Mouse (Mus musculus) liver, postnatal 0 days (tissue): ENCODE data around the gene Chrna1. TPM values are rescaled to one million over a fixed set of nuclear protein-coding genes. Genes with fewer than 3 reads are reported as not detected.

Experiments
- ATAC-seq: fragments of 200-750 bp; cut with Nextera tagmentation; 2 replicates; pipeline ENCODE4 v1.8.0; 2017; ENCODE audit warnings: mild to moderate bottlenecking, moderate library complexity
- DNase-seq: peaks from one replicate; pipeline ENCODE4 v3.0.0-alpha.2; 2016
- H3K27ac ChIP-seq: fragments of 300-500 bp; sonication (generic); 2 replicates; pipeline ENCODE4 v1.5.1; 2014; ENCODE audit warnings: antibody characterized with exemption, moderate library complexity, mild to moderate bottlenecking, low read depth
- H3K27me3 ChIP-seq: fragments of 300-500 bp; sonication (generic); 2 replicates; pipeline ENCODE4 v1.6.1; 2014; ENCODE audit warnings: low read length, control low read depth, mixed read lengths; ENCODE audit not compliant: insufficient read depth
- H3K36me3 ChIP-seq: fragments of 300-500 bp; sonication (generic); replicated peaks from 2 replicates; pipeline ENCODE4 v1.6.1; 2014; ENCODE audit warnings: mild to moderate bottlenecking, control low read depth, low read length, moderate library complexity, mixed read lengths; ENCODE audit not compliant: insufficient read depth
- H3K4me1 ChIP-seq: fragments of 300-500 bp; sonication (generic); 2 replicates; pipeline ENCODE4 v1.6.1; 2014; ENCODE audit warnings: antibody characterized with exemption, mild to moderate bottlenecking, control low read depth; ENCODE audit not compliant: insufficient read depth
- H3K4me2 ChIP-seq: fragments of 300-500 bp; sonication (generic); 2 replicates; pipeline ENCODE4 v1.6.1; 2014; ENCODE audit warnings: low read depth, mild to moderate bottlenecking, low read length, moderate library complexity, mixed read lengths
- H3K4me3 ChIP-seq: fragments of 300-500 bp; sonication (generic); 2 replicates; pipeline ENCODE4 v1.5.1; 2014; ENCODE audit warnings: low read depth, low read length
- H3K9ac ChIP-seq: fragments of 300-500 bp; sonication (generic); replicated peaks from 2 replicates; pipeline ENCODE4 v1.6.1; 2014; ENCODE audit warnings: mild to moderate bottlenecking, moderate library complexity
- H3K9me3 ChIP-seq: fragments of 300-500 bp; sonication (generic); 2 replicates; pipeline ENCODE4 v1.6.1; 2016; ENCODE audit warnings: mild to moderate bottlenecking, control low read depth, low read length, mixed read lengths
- CTCF ChIP-seq: sonication (generic); IDR thresholded peaks from 2 replicates; pipeline ENCODE4 v1.5.1; 2016; ENCODE audit warnings: antibody characterized with exemption, low read depth
- EP300 ChIP-seq: IDR thresholded peaks from 2 replicates; pipeline ENCODE4 v1.6.1; 2016; ENCODE audit warnings: antibody characterized with exemption, low read depth, mild to moderate bottlenecking
- WGBS: fragments of 180-500 bp; shearing (Covaris S2); extraction: QIAGEN DNeasy Blood & Tissue Kit; methylation state at CpG from one replicate; pipeline ENCODE4 v1.1.7; 2014; ENCODE audit not compliant: insufficient replicate concordance; 5-methylcytosine and 5-hydroxymethylcytosine counted together
- polyA plus RNA-seq: library from polyadenylated mRNA; unstranded; fragments of >200 nt; fragmentation: Nextera tagmentation; extraction: Ambion mirVana; gene quantifications from 2 replicates; pipeline ENCODE4 v1.2.1, GENCODE M21; 2015

Chrna1 gene
- 0.06 and 0.18 TPM in 2 replicates for polyA plus RNA-seq

- Histone ChIP-seq H3K27ac (no peak within 1 kb of the TSS), H3K27me3 (no peaks in the 10 kb centered on the region), H3K4me3 (no peak within 1 kb of the TSS), H3K9me3 (no peaks in the 10 kb centered on the region), H3K4me1 (no peaks in the 10 kb centered on the region), H3K4me2 (no peak within 1 kb of the TSS), H3K36me3 (no peaks in the 10 kb centered on the region), H3K9ac (no peak within 1 kb of the TSS)
- 85% methylated on average over 9 of the region's 9 CpGs for WGBS
- ATAC-seq (no peak), DNase-seq (no peak)
- TF ChIP-seq CTCF (no peak), EP300 (no peak)
These were observed at the start of gene Chrna1 for GRCm38 (mm10) chr2:73580166-73580565. TSS of gene Chrna1 (minus strand) at chr2:73580338.

DNA sequence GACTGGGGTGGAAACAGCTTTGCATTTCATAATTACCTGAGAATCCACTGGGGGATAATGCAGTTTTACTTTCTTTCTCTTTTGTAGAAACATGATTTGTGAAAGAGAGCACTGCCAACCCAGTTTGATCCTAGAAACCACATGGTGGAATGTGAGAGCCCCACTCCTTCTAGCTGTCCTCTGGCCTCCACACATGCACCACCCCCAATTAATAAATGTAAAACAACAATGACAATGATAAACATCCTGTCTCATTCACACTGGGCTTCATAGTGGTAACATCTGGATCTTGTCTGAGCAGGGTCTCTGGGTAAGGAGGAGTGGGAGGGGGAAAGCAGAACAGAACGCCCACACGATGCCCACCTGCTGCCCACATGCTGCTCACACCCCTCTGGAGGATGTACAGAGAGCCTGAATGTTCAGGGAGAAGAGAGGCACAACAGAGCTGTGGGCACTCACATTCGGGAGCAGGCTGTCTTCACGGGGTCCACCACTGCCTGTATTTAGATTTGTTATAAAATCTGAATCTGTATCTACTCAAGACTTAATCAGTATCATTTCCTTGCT is 38.4 kb upstream of the Chrna1 start:
- H3K4me3 ChIP-seq = no peak overlapping the region
- no peak for ATAC-seq
- no peaks in the 10 kb centered on the region for H3K9me3 ChIP-seq
- H3K9ac ChIP-seq = no peak overlapping the region
- TF ChIP-seq EP300 (no peak), CTCF (no peak)
- DNase-seq = no peak
- H3K27ac ChIP-seq = no peak overlapping the region
- no peaks in the 10 kb centered on the region for H3K36me3 ChIP-seq
- no peaks in the 10 kb centered on the region for H3K27me3 ChIP-seq
- H3K4me2 ChIP-seq = no peak overlapping the region
- no peaks in the 10 kb centered on the region for H3K4me1 ChIP-seq
- WGBS = 85% methylated on average over 4 of the region's 4 CpGs

GRCm38 (mm10) chr2:73616434-73617057 is 36.4 kb upstream of the Chrna1 start:
- ATAC-seq (peak; percentile 79), DNase-seq (peak; percentile 26)
- no peaks in the 10 kb centered on the region for H3K36me3 ChIP-seq
- TF ChIP-seq EP300 (no peak), CTCF (no peak)
- WGBS = 66% methylated on average over 17 of the region's 17 CpGs
- no peak overlapping the region for H3K27ac ChIP-seq
- no peak overlapping the region for H3K9ac ChIP-seq
- no peaks in the 10 kb centered on the region for H3K9me3 ChIP-seq
- H3K4me3 ChIP-seq = no peak overlapping the region
- no peak overlapping the region for H3K4me2 ChIP-seq
- no peaks in the 10 kb centered on the region for H3K4me1 ChIP-seq
- no peaks in the 10 kb centered on the region for H3K27me3 ChIP-seq

DNA sequence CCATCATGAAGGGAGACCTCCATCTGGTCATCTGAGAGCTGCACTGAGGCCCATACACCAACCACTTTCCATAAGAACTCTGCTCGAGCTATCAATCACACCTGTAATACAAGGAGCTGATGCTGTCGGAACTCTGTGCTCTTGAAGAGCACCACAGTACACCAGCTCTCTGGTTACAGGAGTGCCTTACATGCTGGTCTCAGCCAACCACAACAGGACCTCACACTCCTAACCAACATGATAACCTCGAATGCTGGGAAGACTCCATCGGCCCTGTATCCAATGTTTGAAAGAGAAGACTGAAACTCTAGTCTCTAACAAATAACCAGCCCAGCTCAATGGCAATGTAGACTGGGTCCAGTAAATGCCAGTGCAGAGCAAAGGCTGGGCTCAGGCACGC is 35.3 kb upstream of the Chrna1 start:
- Histone ChIP-seq H3K27me3 (no peaks in the 10 kb centered on the region), H3K4me1 (no peaks in the 10 kb centered on the region), H3K36me3 (no peaks in the 10 kb centered on the region), H3K4me2 (no peak overlapping the region), H3K4me3 (no peak overlapping the region), H3K9ac (no peak overlapping the region), H3K9me3 (no peaks in the 10 kb centered on the region), H3K27ac (no peak overlapping the region)
- ATAC-seq (no peak), DNase-seq (no peak)
- 74% methylated on average over 5 of the region's 5 CpGs for WGBS
- TF ChIP-seq CTCF = no peak
- no peak for TF ChIP-seq EP300

- ATAC-seq (no peak), DNase-seq (no peak)
- no peaks in the 10 kb centered on the region for H3K9me3 ChIP-seq
- WGBS = 91% methylated on average over 8 of the region's 8 CpGs
- H3K36me3 ChIP-seq = no peaks in the 10 kb centered on the region
- H3K4me3 ChIP-seq = no peak overlapping the region
- H3K27ac ChIP-seq = no peak overlapping the region
- no peaks in the 10 kb centered on the region for H3K27me3 ChIP-seq
- TF ChIP-seq CTCF (no peak), EP300 (no peak)
- no peaks in the 10 kb centered on the region for H3K4me1 ChIP-seq
- no peak overlapping the region for H3K9ac ChIP-seq
- H3K4me2 ChIP-seq = no peak overlapping the region
These were observed 34.2 kb upstream of the Chrna1 start for GRCm38 (mm10) chr2:73614303-73614702.

- no peaks in the 10 kb centered on the region for H3K27me3 ChIP-seq
- H3K4me1 ChIP-seq = no peaks in the 10 kb centered on the region
- no peaks in the 10 kb centered on the region for H3K36me3 ChIP-seq
- no peak overlapping the region for H3K4me3 ChIP-seq
- TF ChIP-seq CTCF = no peak
- no peak for TF ChIP-seq EP300
- no peak overlapping the region for H3K27ac ChIP-seq
- H3K9me3 ChIP-seq = no peaks in the 10 kb centered on the region
- no peak overlapping the region for H3K4me2 ChIP-seq
- H3K9ac ChIP-seq = no peak overlapping the region
- WGBS = 77% methylated on average over 7 of the region's 7 CpGs
- DNase-seq (no peak), ATAC-seq (no peak)
These were observed 32.8 kb upstream of the Chrna1 start for GRCm38 (mm10) chr2:73612941-73613340.
